Mouse (Mus musculus) neutrophil, adult 65 days (primary cell): ENCODE results near the gene Kdm5b. TPM values are rescaled to one million over a fixed set of nuclear protein-coding genes. Genes with fewer than 3 reads are reported as not detected.

Source experiments
- total RNA-seq: library from RNA; stranded (reverse); gene quantifications from 2 replicates; pipeline ENCODE4 v1.2.4, GENCODE M21; 2023

Gene Kdm5b
- total RNA-seq: 47.3 and 74.6 TPM in 2 replicates

GRCm38 (mm10) chr1:134559976-134560375, at the start of gene Kdm5b:
Gene Kdm5b (plus strand): TSS chr1:134560171.

GRCm38 (mm10) chr1:134549632-134550132, 10.3 kb upstream of the Kdm5b start, which contains the start of gene Mgat4e:
Gene Mgat4e (minus strand): TSS chr1:134549682.

GRCm38 (mm10) chr1:134646261-134646962, 86.4 kb downstream of the Kdm5b start, which contains the start of gene Syt2:
Gene Syt2 (plus strand): TSS chr1:134646677.

Other genes starting within 250 kb of the Kdm5b start
- gene Ppfia4, start 227.2 kb upstream of the Kdm5b start, total RNA-seq: 6.5 and 8.7 TPM in 2 replicates
- 50.6 and 88.1 TPM in 2 replicates for gene Tmem183a, start 198.2 kb upstream of the Kdm5b start, total RNA-seq
- gene 4933406M09Rik, start 174.2 kb upstream of the Kdm5b start, total RNA-seq: not detected in 2 replicates
- gene Cyb5r1, start 154.6 kb upstream of the Kdm5b start, total RNA-seq: 65.4 and 71.9 TPM in 2 replicates
- 495 and 609 TPM in 2 replicates for gene Adipor1, start 144.8 kb upstream of the Kdm5b start, total RNA-seq
- 29.9 and 31.7 TPM in 2 replicates for gene Klhl12, start 104.6 kb upstream of the Kdm5b start, total RNA-seq
- 17.1 and 18.8 TPM in 2 replicates for gene Rabif, start 65.5 kb upstream of the Kdm5b start, total RNA-seq
- not detected in 2 replicates for gene Mgat4e, start 10.5 kb upstream of the Kdm5b start, total RNA-seq
- not detected in 2 replicates for gene Syt2, start 86.5 kb downstream of the Kdm5b start, total RNA-seq